Mouse (Mus musculus): ENCODE results near the gene Arl8b.

- TF ChIP-seq POLR2A (IDR thresholded peaks at IDR 0.05; ENCODE audit: low read depth, low read length) (no peak), CTCF (IDR thresholded peaks at IDR 0.05; ENCODE audit: extremely low read depth, insufficient read depth, insufficient read length, insufficient replicate concordance) (no peak)
These were observed 31.6 kb upstream of the Arl8b start for GRCm38 (mm10) chr6:108751324-108751723.
